Mouse (Mus musculus) cortical plate, adult 2 months (tissue): Measurements from ENCODE around the gene Pla2g5. TPM values are rescaled to one million over a fixed set of nuclear protein-coding genes. Genes with fewer than 3 reads are reported as not detected.

Experiments used
- H3K27ac ChIP-seq: fragments of 200-500 bp; 2 replicates; pipeline ENCODE4 v1.5.1; 2012; ENCODE audit warnings: low read length, control low read depth, inconsistent platforms; ENCODE audit not compliant: insufficient read depth
- H3K4me1 ChIP-seq: fragments of 200-500 bp; 2 replicates; pipeline ENCODE4 v1.6.1; 2011; ENCODE audit warnings: low read length; ENCODE audit not compliant: control insufficient read depth, insufficient read depth
- H3K4me3 ChIP-seq: fragments of 200-500 bp; 2 replicates; pipeline ENCODE4 v1.5.1; 2011; ENCODE audit warnings: mild to moderate bottlenecking, low read length, control low read depth; ENCODE audit not compliant: insufficient read depth
- CTCF ChIP-seq: fragments of 200-500 bp; IDR thresholded peaks from 2 replicates; pipeline ENCODE4 v1.5.1; 2011; ENCODE audit warnings: mild to moderate bottlenecking, control low read depth, low read length; ENCODE audit not compliant: insufficient read depth; ENCODE audit errors: extremely low read depth
- POLR2A ChIP-seq: fragments of 200-500 bp; IDR thresholded peaks from 2 replicates; pipeline ENCODE4 v1.6.1; 2011; ENCODE audit warnings: mild to moderate bottlenecking, low read length, control low read depth; ENCODE audit not compliant: insufficient read depth; ENCODE audit errors: extremely low read depth
- polyA plus RNA-seq: library from polyadenylated mRNA; depleted of rRNA; stranded (reverse); fragments of >200 nt; gene quantifications from 2 replicates; pipeline ENCODE4 v1.2.3, GENCODE M21; 2012

The Pla2g5 gene
- polyA plus RNA-seq, 1 experiment = 4.2 TPM

GRCm38 (mm10) chr4:138858446-138858845 lies 4.8 kb downstream of the Pla2g5 start:
- H3K4me1 ChIP-seq = peaks cover 3% of the 10 kb centered on the region; the same call in 1 of the 2 replicates
- TF ChIP-seq CTCF = no peak
- TF ChIP-seq POLR2A = peak; percentile 26; the same call in 1 of the 2 replicates
- no peak overlapping the region for H3K27ac ChIP-seq
- H3K4me3 ChIP-seq = no peak overlapping the region

- Histone ChIP-seq H3K4me3 (no peak overlapping the region), H3K27ac (no peak overlapping the region), H3K4me1 (peaks cover 6% of the 10 kb centered on the region)
- TF ChIP-seq POLR2A = no peak
- no peak for TF ChIP-seq CTCF
These were observed 5.7 kb downstream of the Pla2g5 start for GRCm38 (mm10) chr4:138857576-138857975.

DNA sequence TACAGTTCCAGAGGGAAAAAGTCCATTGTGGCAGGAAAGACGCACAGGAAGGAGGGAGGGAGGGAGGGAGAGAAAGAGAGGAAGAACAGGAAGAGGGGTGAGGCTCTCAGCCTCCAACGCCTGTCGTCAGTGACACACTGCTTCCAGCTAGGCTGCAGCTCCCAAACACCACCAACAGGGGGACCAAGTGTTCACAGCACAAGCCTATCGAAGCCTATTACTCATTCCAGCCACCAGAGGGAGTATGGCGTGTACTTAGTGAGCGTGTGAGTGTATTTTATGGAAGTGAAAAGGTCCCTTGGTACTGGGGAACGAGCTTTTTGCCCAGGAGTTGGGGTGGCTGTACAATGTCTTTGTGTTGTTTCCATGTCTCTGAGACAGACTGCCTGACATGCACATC lies 6.8 kb downstream of the Pla2g5 start:
- H3K27ac ChIP-seq = no peak overlapping the region
- TF ChIP-seq POLR2A (no peak), CTCF (peak; percentile 98)
- no peak overlapping the region for H3K4me3 ChIP-seq
- peaks cover 8% of the 10 kb centered on the region for H3K4me1 ChIP-seq

DNA sequence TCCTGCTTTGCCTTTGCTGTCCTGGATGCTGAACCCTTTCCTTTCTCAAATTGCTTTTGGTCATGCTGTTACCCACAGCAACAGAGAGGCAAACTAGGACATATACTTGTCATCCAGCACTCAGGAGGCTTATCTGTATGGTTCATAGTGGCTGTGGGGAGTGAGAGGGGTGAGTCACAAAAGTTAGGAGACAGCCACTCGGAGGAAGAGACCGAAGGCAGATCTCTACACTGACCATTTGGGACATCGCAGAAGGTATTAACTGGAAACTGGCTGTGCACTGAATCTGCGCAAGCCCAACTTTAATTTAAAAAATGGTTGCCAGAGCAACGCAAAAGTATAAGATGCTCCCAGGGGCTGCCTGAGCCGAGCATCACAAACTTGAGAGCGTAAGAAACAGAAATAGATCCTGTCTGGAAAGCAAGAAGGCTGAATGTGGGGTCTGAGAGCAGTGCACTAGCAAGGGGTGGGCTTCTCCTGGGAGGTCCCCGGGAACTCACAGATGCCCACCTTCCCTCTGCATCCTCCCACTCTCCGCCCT lies 8.1 kb downstream of the Pla2g5 start:
- no peak overlapping the region for H3K4me3 ChIP-seq
- TF ChIP-seq CTCF (no peak), POLR2A (no peak)
- peak overlapping the region; percentile 50 for H3K27ac ChIP-seq

DNA sequence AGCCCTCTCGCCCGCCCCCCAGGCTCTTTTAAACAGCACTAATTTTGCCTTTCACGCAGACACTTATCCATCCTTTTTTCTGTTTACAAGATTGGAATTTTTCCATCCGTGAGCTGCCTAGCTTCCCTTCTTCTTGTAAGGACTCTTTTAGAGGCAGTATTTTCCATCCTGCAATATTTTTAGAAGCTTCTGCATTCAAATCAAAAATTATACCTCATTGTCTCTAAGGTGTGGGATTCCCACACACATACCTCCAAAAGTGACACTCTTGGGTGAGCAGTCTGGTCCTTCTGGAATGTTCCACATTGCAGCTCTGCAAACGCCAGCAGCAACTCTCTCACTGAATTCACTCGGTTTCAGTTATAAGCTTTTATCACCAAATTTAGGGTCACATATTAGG lies 10.3 kb downstream of the Pla2g5 start:
- peaks cover 8% of the 10 kb centered on the region for H3K4me1 ChIP-seq
- no peak overlapping the region for H3K4me3 ChIP-seq
- TF ChIP-seq CTCF = no peak
- no peak for TF ChIP-seq POLR2A

More for the DNA sequence above, 8.1 kb downstream of the Pla2g5 start:
- H3K4me1 ChIP-seq = peaks cover 8% of the 10 kb centered on the region

DNA sequence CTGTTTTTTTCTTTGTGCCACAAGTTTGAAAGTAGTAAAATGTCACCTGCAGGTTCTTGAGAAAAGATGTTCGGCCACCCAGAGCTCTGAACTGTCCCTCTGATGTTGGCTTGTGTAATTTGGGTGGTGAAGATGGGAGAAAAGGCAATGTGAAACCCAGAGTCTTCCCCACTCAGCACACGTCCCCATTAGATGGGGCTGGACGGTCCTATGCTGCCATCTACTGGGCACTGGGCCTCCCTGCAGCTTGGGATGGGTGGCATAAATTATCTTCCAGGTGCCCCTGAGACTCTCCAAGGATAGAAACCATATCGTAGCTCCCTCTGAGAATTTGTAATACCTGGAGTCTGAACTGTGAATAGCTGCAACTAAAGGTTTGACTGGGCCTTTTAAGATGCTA lies 11.8 kb downstream of the Pla2g5 start:
- Histone ChIP-seq H3K4me3 (no peak overlapping the region), H3K4me1 (peaks cover 8% of the 10 kb centered on the region), H3K27ac (no peak overlapping the region)
- TF ChIP-seq CTCF (peak; percentile 99), POLR2A (no peak)

More for the DNA sequence above, 10.3 kb downstream of the Pla2g5 start:
- H3K27ac ChIP-seq = peak overlapping the region; percentile 85; the same call in 1 of the 2 replicates

- TF ChIP-seq POLR2A (no peak), CTCF (no peak)
- Histone ChIP-seq H3K27ac (0 out of 2 replicates have a peak overlapping the region, but pooled peaks have one; percentile 14), H3K4me1 (0 out of 2 replicates have a peak, but pooled peaks cover 2% of the 10 kb centered on the region), H3K4me3 (no peak overlapping the region)
These were observed 21.9 kb downstream of the Pla2g5 start for GRCm38 (mm10) chr4:138841386-138841785.

GRCm38 (mm10) chr4:138840726-138841125 lies 22.6 kb downstream of the Pla2g5 start:
- Histone ChIP-seq H3K4me3 (no peak overlapping the region), H3K27ac (no peak overlapping the region), H3K4me1 (0 out of 2 replicates have a peak, but pooled peaks cover 2% of the 10 kb centered on the region)
- no peak for TF ChIP-seq POLR2A
- no peak for TF ChIP-seq CTCF

DNA sequence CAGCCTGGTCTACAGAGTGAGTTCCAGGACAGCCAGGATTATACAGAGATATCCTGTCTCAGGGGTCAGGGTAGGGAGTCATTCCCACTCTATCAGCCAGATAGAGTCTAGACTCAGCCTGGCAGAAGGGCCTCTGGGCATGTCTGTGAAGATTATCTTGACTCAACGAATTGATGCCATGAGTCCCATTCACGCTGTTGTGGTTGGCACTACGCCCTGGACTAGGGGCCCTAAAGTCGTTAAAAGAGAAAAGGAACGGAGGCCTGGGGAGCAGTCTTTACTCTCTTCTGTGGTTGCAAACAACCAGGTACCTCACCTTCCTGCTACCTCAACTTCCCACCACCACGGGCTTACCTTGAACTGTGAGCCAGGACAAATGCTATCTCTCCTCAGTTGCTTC lies 23.5 kb downstream of the Pla2g5 start:
- Histone ChIP-seq H3K27ac (no peak overlapping the region), H3K4me1 (0 out of 2 replicates have a peak, but pooled peaks cover 2% of the 10 kb centered on the region), H3K4me3 (no peak overlapping the region)
- TF ChIP-seq CTCF (no peak), POLR2A (no peak)

DNA sequence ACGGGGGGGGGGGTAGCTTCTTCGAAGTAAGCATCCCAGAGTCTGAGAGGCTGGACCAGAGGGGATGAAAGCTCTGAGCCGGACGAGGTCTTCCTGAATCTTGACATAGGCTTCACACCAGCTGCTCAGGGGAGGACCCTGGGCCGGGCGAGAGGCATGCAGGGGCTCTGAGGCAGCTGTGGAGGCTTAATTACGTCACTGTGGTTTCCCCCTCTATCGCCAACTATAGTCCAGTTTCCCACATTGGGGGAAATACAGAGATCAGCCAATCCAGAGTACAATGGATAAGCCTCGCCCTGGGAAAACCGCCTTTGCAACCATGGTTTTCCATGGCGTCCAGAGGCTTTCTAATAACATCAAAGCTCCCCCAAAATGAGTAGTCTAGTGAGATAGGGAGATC lies 36.1 kb downstream of the Pla2g5 start:
- TF ChIP-seq POLR2A = no peak
- no peak for TF ChIP-seq CTCF
- Histone ChIP-seq H3K4me3 (no peak overlapping the region), H3K4me1 (no peaks in the 10 kb centered on the region), H3K27ac (no peak overlapping the region)
